Mouse (Mus musculus): ENCODE results near the gene Gas7. TPM values are rescaled to one million over a fixed set of nuclear protein-coding genes. Genes with fewer than 3 reads are reported as not detected.

Gene Gas7
- polyA plus RNA-seq, 1 experiment from 2014 or later, result 5.4 TPM

GRCm38 (mm10) chr11:67636201-67636600, 181.0 kb downstream of the Gas7 start:
- Histone ChIP-seq H3K36me3 (ENCODE audit: control insufficient read depth, insufficient read depth, low read length) (no peaks in the 10 kb centered on the region), H3K27ac (ENCODE audit: low read depth, low read length) (no peak overlapping the region), H3K27me3 (ENCODE audit: control insufficient read depth, insufficient read depth, low read length) (no peaks in the 10 kb centered on the region), H3K4me2 (no peak overlapping the region), H3K4me1 (ENCODE audit: control insufficient read depth, insufficient read depth, low read length) (no peaks in the 10 kb centered on the region), H3K9me3 (replicated peaks; ENCODE audit: control insufficient read depth, low read length) (no peaks in the 10 kb centered on the region), H3K9ac (ENCODE audit: low read depth, low read length) (no peak overlapping the region), H3K4me3 (ENCODE audit: low read depth, low read length) (no peak overlapping the region)
- no peak for ATAC-seq (replicated peaks; ENCODE audit: insufficient number of reproducible peaks, low FRiP score, low TSS enrichment)
- WGBS (ENCODE audit: insufficient replicate concordance), result 60% methylated on average over 4 of the region's 4 CpGs

- no peaks in the 10 kb centered on the region for H3K4me1 ChIP-seq (ENCODE audit: control insufficient read depth, insufficient read depth, low read length)
- no peaks in the 10 kb centered on the region for H3K36me3 ChIP-seq (ENCODE audit: control insufficient read depth, insufficient read depth, low read length)
- 56% methylated on average over 6 of the region's 6 CpGs for WGBS (ENCODE audit: insufficient replicate concordance)
- H3K9me3 ChIP-seq (replicated peaks; ENCODE audit: control insufficient read depth, low read length), result no peaks in the 10 kb centered on the region
- H3K4me3 ChIP-seq (ENCODE audit: low read depth, low read length), result no peak overlapping the region
- H3K27me3 ChIP-seq (ENCODE audit: control insufficient read depth, insufficient read depth, low read length), result no peaks in the 10 kb centered on the region
- no peak for ATAC-seq (replicated peaks; ENCODE audit: insufficient number of reproducible peaks, low FRiP score, low TSS enrichment)
- H3K9ac ChIP-seq (ENCODE audit: low read depth, low read length), result no peak overlapping the region
- H3K4me2 ChIP-seq, result no peak overlapping the region
- H3K27ac ChIP-seq (ENCODE audit: low read depth, low read length), result no peak overlapping the region
These were observed 181.8 kb downstream of the Gas7 start for GRCm38 (mm10) chr11:67636905-67637586.

GRCm38 (mm10) chr11:67638401-67638800, 183.2 kb downstream of the Gas7 start:
- WGBS (ENCODE audit: insufficient replicate concordance), result 89% methylated on average over 3 of the region's 3 CpGs
- ATAC-seq (replicated peaks; ENCODE audit: insufficient number of reproducible peaks, low FRiP score, low TSS enrichment), result no peak

GRCm38 (mm10) chr11:67640299-67640698, 185.1 kb downstream of the Gas7 start:
- Histone ChIP-seq H3K4me2 (no peak overlapping the region), H3K27me3 (ENCODE audit: control insufficient read depth, insufficient read depth, low read length) (no peaks in the 10 kb centered on the region), H3K4me1 (ENCODE audit: control insufficient read depth, insufficient read depth, low read length) (no peaks in the 10 kb centered on the region), H3K9me3 (replicated peaks; ENCODE audit: control insufficient read depth, low read length) (no peaks in the 10 kb centered on the region), H3K4me3 (ENCODE audit: low read depth, low read length) (no peak overlapping the region), H3K27ac (ENCODE audit: low read depth, low read length) (no peak overlapping the region), H3K9ac (ENCODE audit: low read depth, low read length) (no peak overlapping the region), H3K36me3 (ENCODE audit: control insufficient read depth, insufficient read depth, low read length) (no peaks in the 10 kb centered on the region)
- ATAC-seq (replicated peaks; ENCODE audit: insufficient number of reproducible peaks, low FRiP score, low TSS enrichment), result no peak
- WGBS (ENCODE audit: insufficient replicate concordance), result 78% methylated on average over 6 of the region's 6 CpGs

More at GRCm38 (mm10) chr11:67638401-67638800, 183.2 kb downstream of the Gas7 start:
- no peaks in the 10 kb centered on the region for H3K4me1 ChIP-seq (ENCODE audit: control insufficient read depth, insufficient read depth, low read length)
- H3K27ac ChIP-seq (ENCODE audit: low read depth, low read length), result no peak overlapping the region
- H3K36me3 ChIP-seq (ENCODE audit: control insufficient read depth, insufficient read depth, low read length), result no peaks in the 10 kb centered on the region
- H3K9me3 ChIP-seq (replicated peaks; ENCODE audit: control insufficient read depth, low read length), result no peaks in the 10 kb centered on the region
- no peak overlapping the region for H3K9ac ChIP-seq (ENCODE audit: low read depth, low read length)
- no peaks in the 10 kb centered on the region for H3K27me3 ChIP-seq (ENCODE audit: control insufficient read depth, insufficient read depth, low read length)
- no peak overlapping the region for H3K4me3 ChIP-seq (ENCODE audit: low read depth, low read length)
- H3K4me2 ChIP-seq, result no peak overlapping the region

GRCm38 (mm10) chr11:67642421-67642820, 187.2 kb downstream of the Gas7 start:
- no peak overlapping the region for H3K9ac ChIP-seq (ENCODE audit: low read depth, low read length)
- no peaks in the 10 kb centered on the region for H3K36me3 ChIP-seq (ENCODE audit: control insufficient read depth, insufficient read depth, low read length)
- no peaks in the 10 kb centered on the region for H3K27me3 ChIP-seq (ENCODE audit: control insufficient read depth, insufficient read depth, low read length)
- 91% methylated on average over 8 of the region's 8 CpGs for WGBS (ENCODE audit: insufficient replicate concordance)
- H3K4me2 ChIP-seq, result no peak overlapping the region
- H3K4me1 ChIP-seq (ENCODE audit: control insufficient read depth, insufficient read depth, low read length), result no peaks in the 10 kb centered on the region
- H3K9me3 ChIP-seq (replicated peaks; ENCODE audit: control insufficient read depth, low read length), result no peaks in the 10 kb centered on the region
- ATAC-seq (replicated peaks; ENCODE audit: insufficient number of reproducible peaks, low FRiP score, low TSS enrichment), result no peak
- no peak overlapping the region for H3K27ac ChIP-seq (ENCODE audit: low read depth, low read length)
- H3K4me3 ChIP-seq (ENCODE audit: low read depth, low read length), result no peak overlapping the region

- Histone ChIP-seq H3K9ac (ENCODE audit: low read depth, low read length) (no peak overlapping the region), H3K9me3 (replicated peaks; ENCODE audit: control insufficient read depth, low read length) (no peaks in the 10 kb centered on the region), H3K4me1 (ENCODE audit: control insufficient read depth, insufficient read depth, low read length) (no peaks in the 10 kb centered on the region), H3K4me2 (no peak overlapping the region), H3K27ac (ENCODE audit: low read depth, low read length) (no peak overlapping the region), H3K27me3 (ENCODE audit: control insufficient read depth, insufficient read depth, low read length) (no peaks in the 10 kb centered on the region), H3K4me3 (ENCODE audit: low read depth, low read length) (no peak overlapping the region), H3K36me3 (ENCODE audit: control insufficient read depth, insufficient read depth, low read length) (no peaks in the 10 kb centered on the region)
- 64% methylated on average over 5 of the region's 5 CpGs for WGBS (ENCODE audit: insufficient replicate concordance)
- no peak for ATAC-seq (replicated peaks; ENCODE audit: insufficient number of reproducible peaks, low FRiP score, low TSS enrichment)
These were observed 187.6 kb downstream of the Gas7 start for GRCm38 (mm10) chr11:67642835-67643234.

- Histone ChIP-seq H3K36me3 (ENCODE audit: control insufficient read depth, insufficient read depth, low read length) (no peaks in the 10 kb centered on the region), H3K27ac (ENCODE audit: low read depth, low read length) (no peak overlapping the region), H3K27me3 (ENCODE audit: control insufficient read depth, insufficient read depth, low read length) (no peaks in the 10 kb centered on the region), H3K9ac (ENCODE audit: low read depth, low read length) (no peak overlapping the region), H3K4me1 (ENCODE audit: control insufficient read depth, insufficient read depth, low read length) (no peaks in the 10 kb centered on the region), H3K4me3 (ENCODE audit: low read depth, low read length) (no peak overlapping the region), H3K4me2 (no peak overlapping the region), H3K9me3 (replicated peaks; ENCODE audit: control insufficient read depth, low read length) (no peaks in the 10 kb centered on the region)
- WGBS (ENCODE audit: insufficient replicate concordance), result 86% methylated on average over 3 of the region's 3 CpGs
- no peak for ATAC-seq (replicated peaks; ENCODE audit: insufficient number of reproducible peaks, low FRiP score, low TSS enrichment)
These were observed 188.2 kb downstream of the Gas7 start for GRCm38 (mm10) chr11:67643465-67643864.

- Histone ChIP-seq H3K4me2 (no peak overlapping the region), H3K36me3 (ENCODE audit: control insufficient read depth, insufficient read depth, low read length) (no peaks in the 10 kb centered on the region), H3K9ac (ENCODE audit: low read depth, low read length) (no peak overlapping the region), H3K27ac (ENCODE audit: low read depth, low read length) (no peak overlapping the region), H3K4me1 (ENCODE audit: control insufficient read depth, insufficient read depth, low read length) (no peaks in the 10 kb centered on the region), H3K9me3 (replicated peaks; ENCODE audit: control insufficient read depth, low read length) (no peaks in the 10 kb centered on the region), H3K4me3 (ENCODE audit: low read depth, low read length) (no peak overlapping the region), H3K27me3 (ENCODE audit: control insufficient read depth, insufficient read depth, low read length) (no peaks in the 10 kb centered on the region)
- ATAC-seq (replicated peaks; ENCODE audit: insufficient number of reproducible peaks, low FRiP score, low TSS enrichment), result no peak
- 70% methylated on average over 6 of the region's 6 CpGs for WGBS (ENCODE audit: insufficient replicate concordance)
These were observed 189.5 kb downstream of the Gas7 start for GRCm38 (mm10) chr11:67644632-67645149.

- ATAC-seq (replicated peaks; ENCODE audit: insufficient number of reproducible peaks, low FRiP score, low TSS enrichment), result no peak
- 24% methylated on average over 5 of the region's 5 CpGs for WGBS (ENCODE audit: insufficient replicate concordance)
- Histone ChIP-seq H3K4me1 (ENCODE audit: control insufficient read depth, insufficient read depth, low read length) (peaks cover 4% of the 10 kb centered on the region; the same call in 1 of the 2 replicates), H3K4me2 (no peak overlapping the region), H3K27me3 (ENCODE audit: control insufficient read depth, insufficient read depth, low read length) (no peaks in the 10 kb centered on the region), H3K9ac (ENCODE audit: low read depth, low read length) (no peak overlapping the region), H3K9me3 (replicated peaks; ENCODE audit: control insufficient read depth, low read length) (no peaks in the 10 kb centered on the region), H3K36me3 (ENCODE audit: control insufficient read depth, insufficient read depth, low read length) (no peaks in the 10 kb centered on the region), H3K4me3 (ENCODE audit: low read depth, low read length) (no peak overlapping the region), H3K27ac (ENCODE audit: low read depth, low read length) (no peak overlapping the region)
These were observed 192.5 kb downstream of the Gas7 start for GRCm38 (mm10) chr11:67647745-67648144.

All from heart, embryonic 11.5 days (tissue).